Mouse (Mus musculus) liver, embryonic 13.5 days (tissue): ENCODE results near the gene Cbfb. TPM values are rescaled to one million over a fixed set of nuclear protein-coding genes. Genes with fewer than 3 reads are reported as not detected.

Source experiments
- ATAC-seq: fragments of 200-750 bp; cut with Nextera tagmentation; 2 replicates; pipeline ENCODE4 v1.8.0; 2017; ENCODE audit warnings: low read depth, mild to moderate bottlenecking, moderate number of reproducible peaks, moderate library complexity
- DNase-seq: peaks from one replicate; pipeline ENCODE4 v3.0.0; 2022
- H3K27ac ChIP-seq: fragments of 300-500 bp; sonication (generic); 2 replicates; pipeline ENCODE4 v1.5.1; 2015; ENCODE audit warnings: moderate library complexity, mild to moderate bottlenecking, inconsistent platforms
- H3K27me3 ChIP-seq: fragments of 300-500 bp; sonication (generic); 2 replicates; pipeline ENCODE4 v1.6.1; 2015; ENCODE audit warnings: mild to moderate bottlenecking, inconsistent platforms
- H3K36me3 ChIP-seq: fragments of 300-500 bp; sonication (generic); 2 replicates; pipeline ENCODE4 v1.6.1; 2015; ENCODE audit warnings: mild to moderate bottlenecking, inconsistent platforms
- H3K4me1 ChIP-seq: fragments of 300-500 bp; sonication (generic); replicated peaks from 2 replicates; pipeline ENCODE4 v1.6.1; 2015; ENCODE audit warnings: inconsistent platforms
- H3K4me2 ChIP-seq: fragments of 300-500 bp; sonication (generic); 2 replicates; pipeline ENCODE4 v1.6.1; 2015; ENCODE audit warnings: inconsistent platforms, mild to moderate bottlenecking, moderate library complexity
- H3K4me3 ChIP-seq: fragments of 300-500 bp; sonication (generic); replicated peaks from 2 replicates; pipeline ENCODE4 v1.5.1; 2015; ENCODE audit warnings: mild to moderate bottlenecking, inconsistent platforms
- H3K9ac ChIP-seq: fragments of 300-500 bp; sonication (generic); 2 replicates; pipeline ENCODE4 v1.6.1; 2015; ENCODE audit warnings: mild to moderate bottlenecking, inconsistent platforms
- H3K9me3 ChIP-seq: fragments of 300-500 bp; sonication (generic); replicated peaks from 2 replicates; pipeline ENCODE4 v1.6.1; 2016; ENCODE audit warnings: inconsistent platforms
- WGBS: fragments of 180-500 bp; shearing (Covaris S2); methylation state at CpG from one replicate; pipeline ENCODE4 v1.1.7; 2015; ENCODE audit not compliant: insufficient replicate concordance; 5-methylcytosine and 5-hydroxymethylcytosine counted together
- polyA plus RNA-seq: library from polyadenylated mRNA; unstranded; fragments of >200 nt; fragmentation: Nextera tagmentation; extraction: Ambion mirVana; gene quantifications from 2 replicates; pipeline ENCODE4 v1.2.1, GENCODE M21; 2015

Cbfb gene
- polyA plus RNA-seq, 1 experiment from 2014 or later, result 8.9 TPM

GRCm38 (mm10) chr8:105264024-105264982 lies 93.8 kb downstream of the Cbfb start, which contains the start of the genes Tradd and Fbxl8:
TSS of gene Tradd (minus strand) at chr8:105264609.
TSS of gene Fbxl8 (plus strand) at chr8:105264648.
- Histone ChIP-seq H3K4me3 (peak within 1 kb of the TSS; percentile 82), H3K27me3 (peaks cover 70% of the 10 kb centered on the region), H3K4me1 (peaks cover 56% of the 10 kb centered on the region), H3K36me3 (no peaks in the 10 kb centered on the region), H3K4me2 (peak within 1 kb of the TSS; percentile 94), H3K27ac (peak within 1 kb of the TSS; percentile 50; the same call in 1 of the 2 replicates), H3K9me3 (peaks cover 6% of the 10 kb centered on the region; the same call in 1 of the 2 replicates), H3K9ac (peak within 1 kb of the TSS; percentile 84)
- DNase-seq (peak; percentile 62), ATAC-seq (peak; percentile 87)
- WGBS, result 1% methylated on average over 54 of the region's 54 CpGs

DNA sequence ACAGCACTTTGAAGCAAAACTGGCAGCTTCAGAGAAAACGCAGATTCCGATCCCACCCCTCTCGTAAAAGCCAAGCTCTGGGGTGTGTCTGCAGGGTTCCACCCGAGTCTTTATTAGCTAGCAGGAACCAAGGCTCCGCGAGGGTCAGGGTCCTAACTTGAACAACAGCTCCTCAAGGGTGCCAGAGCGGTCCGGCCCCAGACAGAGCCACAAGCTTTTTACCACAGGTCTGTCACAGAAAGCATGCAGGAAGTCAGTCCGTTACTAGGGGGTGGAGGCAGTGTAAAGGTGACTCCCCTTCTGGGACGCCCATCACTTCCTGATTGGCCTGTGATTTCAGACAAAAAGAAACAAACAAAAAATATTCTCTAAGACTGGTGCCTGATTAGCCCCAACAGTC lies 94.7 kb downstream of the Cbfb start:
- H3K4me3 ChIP-seq, result peak overlapping the region; percentile 82
- H3K27me3 ChIP-seq, result peaks cover 70% of the 10 kb centered on the region
- peak overlapping the region; percentile 84 for H3K9ac ChIP-seq
- H3K4me1 ChIP-seq, result peaks cover 57% of the 10 kb centered on the region
- DNase-seq (no peak), ATAC-seq (no peak)
- no peaks in the 10 kb centered on the region for H3K36me3 ChIP-seq
- peaks cover 6% of the 10 kb centered on the region; the same call in 1 of the 2 replicates for H3K9me3 ChIP-seq
- peak overlapping the region; percentile 94 for H3K4me2 ChIP-seq
- WGBS, result 6% methylated on average over 10 of the region's 10 CpGs
- no peak overlapping the region for H3K27ac ChIP-seq

DNA sequence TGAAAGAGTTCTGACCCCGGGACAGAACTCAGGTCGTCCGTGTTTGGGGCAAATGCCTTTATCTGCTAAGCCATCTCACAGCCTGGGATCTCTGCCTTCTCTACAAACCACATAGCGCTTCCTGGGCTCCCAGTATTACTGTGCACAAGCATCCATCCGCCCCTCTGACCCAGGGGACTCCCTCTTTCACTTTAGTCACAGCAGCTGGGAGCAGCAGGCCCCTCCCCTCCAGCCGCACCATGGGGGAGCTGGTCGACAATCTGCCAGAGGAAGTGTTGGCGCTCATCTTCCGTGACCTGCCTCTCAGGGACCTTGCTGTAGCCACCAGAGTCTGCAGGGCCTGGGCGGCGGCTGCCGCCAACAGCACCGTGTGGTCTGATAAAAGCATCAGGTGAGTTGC lies 96.3 kb downstream of the Cbfb start:
- H3K4me2 ChIP-seq, result no peak overlapping the region
- H3K36me3 ChIP-seq, result no peaks in the 10 kb centered on the region
- H3K27ac ChIP-seq, result no peak overlapping the region
- peaks cover 76% of the 10 kb centered on the region for H3K27me3 ChIP-seq
- no peak overlapping the region for H3K9ac ChIP-seq
- no peak for DNase-seq
- H3K4me1 ChIP-seq, result peaks cover 60% of the 10 kb centered on the region
- peaks cover 6% of the 10 kb centered on the region; the same call in 1 of the 2 replicates for H3K9me3 ChIP-seq
- H3K4me3 ChIP-seq, result no peak overlapping the region
- WGBS, result 22% methylated on average over 13 of the region's 13 CpGs
- ATAC-seq, result no peak

Other genes starting within 250 kb of the Cbfb start
- gene Ces2e, start 244.4 kb upstream of the Cbfb start, polyA plus RNA-seq, result 0.64 and 0.73 TPM in 2 replicates
- gene Ces2f, start 223.3 kb upstream of the Cbfb start, polyA plus RNA-seq, result not detected in 2 replicates
- gene Ces2g, start 209.0 kb upstream of the Cbfb start, polyA plus RNA-seq, result 10.2 and 11.7 TPM in 2 replicates
- 0.05 TPM in 1 of 2 replicates, not detected in the other for gene Ces2h, start 169.8 kb upstream of the Cbfb start, polyA plus RNA-seq
- 0.09 and 0.24 TPM in 2 replicates for gene Ces3a, start 122.1 kb upstream of the Cbfb start, polyA plus RNA-seq
- gene Ces3b, start 86.9 kb upstream of the Cbfb start, polyA plus RNA-seq, result not detected in 2 replicates
- gene Ces4a, start 38.9 kb upstream of the Cbfb start, polyA plus RNA-seq, result not detected in 2 replicates
- 13.5 and 16.0 TPM in 2 replicates for gene D230025D16Rik, start 54.5 kb downstream of the Cbfb start, polyA plus RNA-seq
- 2.3 and 3.2 TPM in 2 replicates for gene B3gnt9, start 84.5 kb downstream of the Cbfb start, polyA plus RNA-seq
- 16.2 and 16.7 TPM in 2 replicates for gene Tradd, start 93.9 kb downstream of the Cbfb start, polyA plus RNA-seq
- gene Fbxl8, start 94.0 kb downstream of the Cbfb start, polyA plus RNA-seq, result 0.98 and 1.1 TPM in 2 replicates
- 0.10 TPM in 1 of 2 replicates, not detected in the other for gene Hsf4, start 99.1 kb downstream of the Cbfb start, polyA plus RNA-seq
- gene Nol3, start 105.5 kb downstream of the Cbfb start, polyA plus RNA-seq, result 0.10 and 0.14 TPM in 2 replicates
- 0.60 and 1.1 TPM in 2 replicates for gene 4931428F04Rik, start 119.2 kb downstream of the Cbfb start, polyA plus RNA-seq
- 6.2 and 6.7 TPM in 2 replicates for gene Exoc3l, start 125.4 kb downstream of the Cbfb start, polyA plus RNA-seq
- gene E2f4, start 127.0 kb downstream of the Cbfb start, polyA plus RNA-seq, result 187 and 232 TPM in 2 replicates
- gene Elmo3, start 134.9 kb downstream of the Cbfb start, polyA plus RNA-seq, result 2.1 and 2.8 TPM in 2 replicates
- 9.4 and 9.5 TPM in 2 replicates for gene Lrrc29, start 155.6 kb downstream of the Cbfb start, polyA plus RNA-seq
- 103 and 108 TPM in 2 replicates for gene Tmem208, start 155.7 kb downstream of the Cbfb start, polyA plus RNA-seq
- 0.66 and 0.71 TPM in 2 replicates for gene Fhod1, start 177.3 kb downstream of the Cbfb start, polyA plus RNA-seq
- gene Slc9a5, start 178.2 kb downstream of the Cbfb start, polyA plus RNA-seq, result 0.14 and 0.15 TPM in 2 replicates
- 0.05 and 0.09 TPM in 2 replicates for gene Plekhg4, start 202.6 kb downstream of the Cbfb start, polyA plus RNA-seq
- gene Kctd19, start 242.8 kb downstream of the Cbfb start, polyA plus RNA-seq, result not detected in 2 replicates
- 0.15 and 0.16 TPM in 2 replicates for gene Lrrc36, start 242.9 kb downstream of the Cbfb start, polyA plus RNA-seq